Mouse (Mus musculus) liver, embryonic 14.5 days (tissue): Measurements from ENCODE around the gene Trmt1. TPM values are rescaled to one million over a fixed set of nuclear protein-coding genes. Genes with fewer than 3 reads are reported as not detected.

ENCODE experiments used
- ATAC-seq: fragments of 200-750 bp; cut with Nextera tagmentation; 2 replicates; pipeline ENCODE4 v1.8.0; 2017; ENCODE audit warnings: moderate number of reproducible peaks, mild to moderate bottlenecking, moderate library complexity; ENCODE audit not compliant: insufficient read depth
- DNase-seq, 3 experiments: peaks; one replicate each; pipeline ENCODE4 v3.0.0-alpha.2; 2012 to 2013; ENCODE audit warnings: low read depth in 3 of 3, low spot score in 3 of 3
- H3K27ac ChIP-seq: fragments of 300-500 bp; sonication (generic); 2 replicates; pipeline ENCODE4 v1.5.1; 2014; ENCODE audit warnings: moderate library complexity, mild to moderate bottlenecking, control low read depth, inconsistent platforms
- H3K27me3 ChIP-seq: fragments of 300-500 bp; sonication (generic); 2 replicates; pipeline ENCODE4 v1.6.1; 2014; ENCODE audit warnings: mild to moderate bottlenecking, low read length, moderate library complexity; ENCODE audit not compliant: control insufficient read depth, insufficient read depth
- H3K36me3 ChIP-seq: fragments of 300-500 bp; sonication (generic); replicated peaks from 2 replicates; pipeline ENCODE4 v1.6.1; 2014; ENCODE audit warnings: low read depth; ENCODE audit not compliant: control insufficient read depth, insufficient read depth
- H3K4me1 ChIP-seq, 2 experiments: fragments of 200-500 bp in 1 of 2; fragments of 300-500 bp in 1 of 2; sonication (generic) in 1 of 2; replicated peaks; 2 replicates each; pipeline ENCODE4 v1.6.1; 2012 to 2014; ENCODE audit warnings: antibody characterized with exemption in 1 of 2, inconsistent platforms in 1 of 2, low read length in 1 of 2; ENCODE audit not compliant: control insufficient read depth in 2 of 2, insufficient read depth in 2 of 2
- H3K4me2 ChIP-seq: fragments of 300-500 bp; sonication (generic); 2 replicates; pipeline ENCODE4 v1.6.1; 2014; ENCODE audit warnings: low read depth, mild to moderate bottlenecking, control low read depth, moderate library complexity
- H3K4me3 ChIP-seq, 2 experiments: fragments of 200-500 bp in 1 of 2; fragments of 300-500 bp in 1 of 2; sonication (generic) in 1 of 2; 2 replicates each; pipeline ENCODE4 v1.5.1; 2012 to 2014; ENCODE audit warnings: low read depth in 2 of 2, low read length in 2 of 2, mild to moderate bottlenecking in 2 of 2, control low read depth in 1 of 2, inconsistent platforms in 1 of 2, moderate library complexity in 1 of 2; ENCODE audit not compliant: insufficient read depth in 1 of 2
- H3K9ac ChIP-seq: fragments of 300-500 bp; sonication (generic); replicated peaks from 2 replicates; pipeline ENCODE4 v1.6.1; 2014; ENCODE audit warnings: mild to moderate bottlenecking, control low read depth, moderate library complexity
- H3K9me3 ChIP-seq: fragments of 300-500 bp; sonication (generic); 2 replicates; pipeline ENCODE4 v1.6.1; 2016; ENCODE audit warnings: low read length, mixed read lengths; ENCODE audit not compliant: control insufficient read depth
- CTCF ChIP-seq: IDR thresholded peaks from 2 replicates; pipeline ENCODE4 v1.5.1; 2016; ENCODE audit warnings: antibody characterized with exemption, low read depth, control low read depth
- EP300 ChIP-seq: IDR thresholded peaks from 2 replicates; pipeline ENCODE4 v1.6.1; 2016; ENCODE audit warnings: antibody characterized with exemption, low read depth
- WGBS: fragments of 180-500 bp; shearing (Covaris S2); extraction: QIAGEN DNeasy Blood & Tissue Kit; methylation state at CpG from one replicate; pipeline ENCODE4 v1.1.7; 2014; ENCODE audit not compliant: insufficient replicate concordance; 5-methylcytosine and 5-hydroxymethylcytosine counted together
- polyA plus RNA-seq, 2 experiments: library from polyadenylated mRNA; depleted of rRNA in 1 of 2; stranded (reverse) in 1 of 2; unstranded in 1 of 2; fragments of >200 nt; fragmentation: Nextera tagmentation in 1 of 2; extraction: Ambion mirVana in 1 of 2; gene quantifications; 2 replicates each; pipeline versions ENCODE4 v1.2.1 to v1.2.3; 2012 to 2014

Trmt1 gene
- polyA plus RNA-seq, 2 experiments = 27.4 to 37.5 TPM

DNA sequence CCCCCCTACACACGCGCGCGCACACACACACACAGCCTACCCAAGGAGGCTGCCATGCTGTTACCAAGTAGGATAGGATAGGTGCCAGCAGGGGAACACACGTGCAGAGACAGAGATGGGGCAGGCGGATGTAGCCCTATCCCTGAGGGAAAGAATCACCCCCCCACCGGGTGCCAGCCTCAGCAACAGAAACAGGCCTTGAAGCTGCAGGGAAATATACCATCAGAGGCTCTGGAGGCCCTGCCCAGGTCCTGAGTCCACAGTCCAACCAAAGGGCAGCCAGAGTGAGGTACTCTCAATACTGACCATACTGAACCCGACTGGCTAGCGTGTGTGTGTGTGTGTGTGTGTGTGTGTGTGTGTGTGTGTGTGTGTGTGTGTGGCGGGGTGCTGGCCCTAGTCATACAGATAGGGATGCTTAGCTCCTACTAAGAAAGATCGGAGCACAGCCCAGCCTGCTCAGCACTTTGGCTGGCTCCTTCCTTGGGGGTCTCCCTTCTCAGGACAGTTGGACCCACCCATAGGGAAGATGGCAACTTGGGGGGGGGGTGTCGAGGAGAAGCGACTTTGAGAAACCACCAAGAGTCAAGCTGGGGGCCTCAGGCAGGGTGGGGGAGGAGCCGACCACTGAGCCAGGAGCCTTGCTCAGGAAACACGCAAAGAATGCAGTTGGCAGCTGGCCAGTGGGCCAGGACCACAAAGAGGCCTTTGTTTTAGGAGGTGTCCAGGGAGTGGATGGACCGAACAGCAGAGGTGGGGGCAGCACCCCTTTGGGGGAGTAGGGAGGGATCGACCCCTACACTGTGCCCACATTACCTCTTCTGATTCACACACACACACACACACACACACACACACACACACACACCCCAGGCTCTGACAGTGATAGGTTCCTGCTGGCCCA, 57.7 kb downstream of the Trmt1 start:
- Histone ChIP-seq H3K9ac (no peak overlapping the region), H3K4me3 (no peak overlapping the region), H3K27me3 (peaks cover 3% of the 10 kb centered on the region; the same call in 1 of the 2 replicates), H3K4me1 (peaks cover 0 to 17% of the 10 kb centered on the region in 2 experiments; a peak in 3 of 4 replicates), H3K36me3 (no peaks in the 10 kb centered on the region), H3K9me3 (no peaks in the 10 kb centered on the region), H3K27ac (no peak overlapping the region), H3K4me2 (no peak overlapping the region)
- ATAC-seq = peak; percentile 29; the same call in 1 of the 2 replicates
- 34% methylated on average over 17 of the region's 17 CpGs for WGBS
- DNase-seq = no peak
- TF ChIP-seq CTCF (no peak), EP300 (no peak)

DNA sequence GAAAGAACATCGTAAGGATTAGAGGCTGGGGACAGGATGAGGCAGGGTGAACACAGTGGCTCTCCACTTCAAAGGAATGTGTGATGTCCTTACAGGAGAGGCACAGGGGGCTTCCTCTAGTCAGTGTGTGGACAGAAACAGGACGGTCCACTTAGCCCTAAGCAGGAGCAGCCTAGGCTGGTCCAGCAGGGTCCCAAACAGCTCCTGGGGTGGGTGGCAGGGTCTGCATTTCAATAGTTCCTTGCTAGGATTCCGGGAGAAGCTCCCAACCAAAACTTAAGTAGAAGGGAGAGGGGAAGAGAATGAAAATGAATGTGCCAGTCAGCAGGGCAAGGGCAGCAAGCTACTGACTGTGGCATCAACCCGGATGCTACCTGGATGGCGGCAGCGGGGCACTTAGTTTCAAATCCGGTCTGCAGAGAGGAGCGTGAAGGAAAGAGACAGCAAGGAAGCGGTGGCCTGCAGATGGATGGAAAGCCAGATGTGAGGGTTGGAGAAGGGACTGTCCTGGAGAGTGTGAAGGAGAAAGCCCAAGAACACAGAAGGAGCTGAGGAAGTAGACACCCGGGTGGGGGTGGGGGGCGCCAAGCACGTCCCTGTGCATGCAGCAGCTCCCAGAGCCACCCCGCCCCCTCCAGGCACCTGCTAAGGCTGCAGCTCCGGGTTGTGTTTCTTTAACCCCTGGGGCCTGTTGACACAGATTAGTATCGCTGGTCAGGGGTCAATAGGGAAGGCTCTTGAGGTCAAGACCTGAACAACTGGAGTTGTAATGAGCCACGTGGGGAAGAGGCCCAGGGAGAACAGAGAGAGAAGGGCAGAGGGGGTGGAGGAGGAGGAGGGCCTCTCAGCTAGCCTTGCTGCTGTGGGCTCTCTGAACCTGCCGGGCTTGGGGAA, 59.2 kb downstream of the Trmt1 start:
- peaks cover 0 to 17% of the 10 kb centered on the region in 2 experiments; a peak in 3 of 4 replicates for H3K4me1 ChIP-seq
- H3K4me3 ChIP-seq = no peak overlapping the region
- no peak overlapping the region for H3K4me2 ChIP-seq
- no peaks in the 10 kb centered on the region for H3K36me3 ChIP-seq
- H3K27me3 ChIP-seq = peaks cover 3% of the 10 kb centered on the region; the same call in 1 of the 2 replicates
- ATAC-seq (0 out of 2 replicates have a peak, but pooled peaks have one; percentile 19), DNase-seq (no peak)
- H3K9ac ChIP-seq = no peak overlapping the region
- H3K27ac ChIP-seq = no peak overlapping the region
- TF ChIP-seq CTCF = peak; percentile 21
- TF ChIP-seq EP300 = no peak
- H3K9me3 ChIP-seq = no peaks in the 10 kb centered on the region
- whole genome bisulfite sequencing = 25% methylated on average over 17 of the region's 17 CpGs

Other genes with a start within 250 kb of the Trmt1 start
- gene Ier2, start 23.5 kb upstream of the Trmt1 start, polyA plus RNA-seq (2012; rRNA removed) = 6.2 and 8.4 TPM in 2 replicates
- gene Ier2, start 23.5 kb upstream of the Trmt1 start, polyA plus RNA-seq (2014; fragmentation: Nextera tagmentation; extraction: Ambion mirVana) = 12.6 and 15.0 TPM in 2 replicates
- gene Nacc1, start 1.6 kb downstream of the Trmt1 start, polyA plus RNA-seq (2012; rRNA removed) = 19.0 and 21.2 TPM in 2 replicates
- gene Nacc1, start 1.6 kb downstream of the Trmt1 start, polyA plus RNA-seq (2014; fragmentation: Nextera tagmentation; extraction: Ambion mirVana) = 6.3 and 7.6 TPM in 2 replicates
- 45.4 and 46.2 TPM in 2 replicates for gene Lyl1, start 15.2 kb downstream of the Trmt1 start, polyA plus RNA-seq (2012; rRNA removed)
- gene Lyl1, start 15.2 kb downstream of the Trmt1 start, polyA plus RNA-seq (2014; fragmentation: Nextera tagmentation; extraction: Ambion mirVana) = 55.6 and 57.7 TPM in 2 replicates
- 10.9 and 11.9 TPM in 2 replicates for gene G430095P16Rik, start 36.7 kb downstream of the Trmt1 start, polyA plus RNA-seq (2012; rRNA removed)
- 8.3 and 10.3 TPM in 2 replicates for gene G430095P16Rik, start 36.7 kb downstream of the Trmt1 start, polyA plus RNA-seq (2014; fragmentation: Nextera tagmentation; extraction: Ambion mirVana)
- gene Nfix, start 114.0 kb downstream of the Trmt1 start, polyA plus RNA-seq (2012; rRNA removed) = 1.2 and 1.4 TPM in 2 replicates
- gene Nfix, start 114.0 kb downstream of the Trmt1 start, polyA plus RNA-seq (2014; fragmentation: Nextera tagmentation; extraction: Ambion mirVana) = 2.5 and 3.1 TPM in 2 replicates
- 1.9 TPM in 2 replicates for gene Dand5, start 136.5 kb downstream of the Trmt1 start, polyA plus RNA-seq (2012; rRNA removed)
- gene Dand5, start 136.5 kb downstream of the Trmt1 start, polyA plus RNA-seq (2014; fragmentation: Nextera tagmentation; extraction: Ambion mirVana) = 2.5 and 2.7 TPM in 2 replicates
- gene Gadd45gip1, start 145.2 kb downstream of the Trmt1 start, polyA plus RNA-seq (2012; rRNA removed) = 24.4 and 31.0 TPM in 2 replicates
- gene Gadd45gip1, start 145.2 kb downstream of the Trmt1 start, polyA plus RNA-seq (2014; fragmentation: Nextera tagmentation; extraction: Ambion mirVana) = 50.2 and 55.7 TPM in 2 replicates
- gene Rad23a, start 154.4 kb downstream of the Trmt1 start, polyA plus RNA-seq (2012; rRNA removed) = 139 and 184 TPM in 2 replicates
- gene Rad23a, start 154.4 kb downstream of the Trmt1 start, polyA plus RNA-seq (2014; fragmentation: Nextera tagmentation; extraction: Ambion mirVana) = 258 and 279 TPM in 2 replicates
- gene Calr, start 160.6 kb downstream of the Trmt1 start, polyA plus RNA-seq (2012; rRNA removed) = 144 and 262 TPM in 2 replicates
- gene Calr, start 160.6 kb downstream of the Trmt1 start, polyA plus RNA-seq (2014; fragmentation: Nextera tagmentation; extraction: Ambion mirVana) = 348 and 351 TPM in 2 replicates
- gene Farsa, start 170.7 kb downstream of the Trmt1 start, polyA plus RNA-seq (2012; rRNA removed) = 53.5 and 54.8 TPM in 2 replicates
- gene Farsa, start 170.7 kb downstream of the Trmt1 start, polyA plus RNA-seq (2014; fragmentation: Nextera tagmentation; extraction: Ambion mirVana) = 45.8 and 48.7 TPM in 2 replicates
- gene Syce2, start 185.8 kb downstream of the Trmt1 start, polyA plus RNA-seq (2012; rRNA removed) = 16.7 and 26.4 TPM in 2 replicates
- gene Syce2, start 185.8 kb downstream of the Trmt1 start, polyA plus RNA-seq (2014; fragmentation: Nextera tagmentation; extraction: Ambion mirVana) = 78.2 and 80.2 TPM in 2 replicates
- 27.1 and 31.4 TPM in 2 replicates for gene Gcdh, start 207.6 kb downstream of the Trmt1 start, polyA plus RNA-seq (2012; rRNA removed)
- gene Gcdh, start 207.6 kb downstream of the Trmt1 start, polyA plus RNA-seq (2014; fragmentation: Nextera tagmentation; extraction: Ambion mirVana) = 38.9 and 42.7 TPM in 2 replicates
- gene Klf1, start 215.6 kb downstream of the Trmt1 start, polyA plus RNA-seq (2012; rRNA removed) = 209 and 251 TPM in 2 replicates
- 522 and 566 TPM in 2 replicates for gene Klf1, start 215.6 kb downstream of the Trmt1 start, polyA plus RNA-seq (2014; fragmentation: Nextera tagmentation; extraction: Ambion mirVana)
- 9.6 and 11.0 TPM in 2 replicates for gene Dnase2a, start 222.3 kb downstream of the Trmt1 start, polyA plus RNA-seq (2012; rRNA removed)
- 8.4 and 8.5 TPM in 2 replicates for gene Dnase2a, start 222.3 kb downstream of the Trmt1 start, polyA plus RNA-seq (2014; fragmentation: Nextera tagmentation; extraction: Ambion mirVana)